Mouse (Mus musculus) left cerebral cortex, adult 8-10 months (tissue): ENCODE data around the gene Gpr85. TPM values are rescaled to one million over a fixed set of nuclear protein-coding genes. Genes with fewer than 3 reads are reported as not detected.
"Not testable (repeated sequence)": the region's sequence is repeated elsewhere in the genome, so short reads cannot be mapped to it uniquely, and the experiment has no call there.

ENCODE experiments used
- DNase-seq, 2 experiments: peaks; one replicate each; pipeline ENCODE4 v3.0.0; 2022; ENCODE audit warnings: low spot score in 2 of 2
- total RNA-seq, 4 experiments: library from RNA; stranded (reverse); gene quantifications; 2 replicates each; pipeline ENCODE4 v1.2.4; 2022

Gene Gpr85
- total RNA-seq = 10 to 100 TPM; 34.9 to 37.0 (median 35.9) TPM

GRCm38 (mm10) chr6:13839345-13840054 is at the start of gene Gpr85:
Gene Gpr85, minus strand, starts transcription at chr6:13839942.
- DNase-seq = peak; percentile 25 to 32

GRCm38 (mm10) chr6:13884877-13885592 is 45.3 kb upstream of the Gpr85 start:
- no peak for DNase-seq

GRCm38 (mm10) chr6:13882919-13883318 is 43.2 kb upstream of the Gpr85 start:
- no peak for DNase-seq

GRCm38 (mm10) chr6:13873959-13874358 is 34.2 kb upstream of the Gpr85 start:
- DNase-seq = no peak

- no peak for DNase-seq
Measured at GRCm38 (mm10) chr6:13872076-13872475, 32.3 kb upstream of the Gpr85 start.

- no peak for DNase-seq
Measured at GRCm38 (mm10) chr6:13871625-13871958, 31.9 kb upstream of the Gpr85 start.

- peak; percentile 76 to 88 for DNase-seq
Measured at GRCm38 (mm10) chr6:13870919-13871624, 31.3 kb upstream of the Gpr85 start, which contains the start of gene 2610001J05Rik. Gene 2610001J05Rik, minus strand, starts transcription at chr6:13871518.

- DNase-seq = no peak
Measured at GRCm38 (mm10) chr6:13870289-13870741, 30.6 kb upstream of the Gpr85 start.

- DNase-seq = no peak
Measured at GRCm38 (mm10) chr6:13860596-13860995, 20.9 kb upstream of the Gpr85 start.

GRCm38 (mm10) chr6:13859877-13860585 is 20.3 kb upstream of the Gpr85 start:
- DNase-seq = no peak

- DNase-seq = no peak
Measured at GRCm38 (mm10) chr6:13854230-13854629, 14.5 kb upstream of the Gpr85 start.

- DNase-seq = no peak
Measured at GRCm38 (mm10) chr6:13853244-13853643, 13.5 kb upstream of the Gpr85 start.

GRCm38 (mm10) chr6:13846031-13846430 is 6.3 kb upstream of the Gpr85 start:
- not testable (repeated sequence) for DNase-seq

GRCm38 (mm10) chr6:13838677-13839344 is 931 bp downstream of the Gpr85 start:
- peak; percentile 68 to 75 for DNase-seq

GRCm38 (mm10) chr6:13837916-13838676 is 1.6 kb downstream of the Gpr85 start:
- peak; percentile 31 to 32 for DNase-seq

- no peak for DNase-seq
Measured at GRCm38 (mm10) chr6:13836967-13837570, 2.7 kb downstream of the Gpr85 start.

- peak; percentile 24 to 29 for DNase-seq
Measured at GRCm38 (mm10) chr6:13835720-13836665, 3.7 kb downstream of the Gpr85 start.

GRCm38 (mm10) chr6:13832770-13833169 is 7.0 kb downstream of the Gpr85 start:
- no peak for DNase-seq

- DNase-seq = no peak
Measured at GRCm38 (mm10) chr6:13828877-13829276, 10.9 kb downstream of the Gpr85 start.
